Mouse (Mus musculus): ENCODE measurements around the gene Arhgap22. TPM values are rescaled to one million over a fixed set of nuclear protein-coding genes. Genes with fewer than 3 reads are reported as not detected.
A peak's percentile ranks its signal among the peaks of the same experiment; 100 is the strongest.

The Arhgap22 gene
- total and polyA plus RNA-seq, 3 experiments, result 0.17 to 0.39 (median 0.29) TPM

- Histone ChIP-seq H3K4me2 (ENCODE audit: insufficient read depth, low read depth, poor library complexity, severe bottlenecking) (no peak overlapping the region), H3K27me3 (replicated peaks) (peaks cover 5% of the 10 kb centered on the region), H3K9me3 (replicated peaks; ENCODE audit: low read length) (no peaks in the 10 kb centered on the region), H3K4me1 (ENCODE audit: control insufficient read depth in 1 of 2, insufficient read depth in 2 of 2) (peaks cover 4 to 17% of the 10 kb centered on the region in 2 experiments; a peak in 3 of 4 replicates), H3K4me3 (replicated peaks in 1 of 3; ENCODE audit: low read depth in 2 of 3, low read length in 2 of 3, poor library complexity in 1 of 3) (no peak overlapping the region), H3K36me3 (replicated peaks in 1 of 2; ENCODE audit: control insufficient read depth in 1 of 2, insufficient read depth in 1 of 2, low read length in 1 of 2) (no peaks in the 10 kb centered on the region), H3K27ac (ENCODE audit: insufficient read depth, low read depth) (no peak overlapping the region), H3K79me2 (replicated peaks; ENCODE audit: control insufficient read depth, extremely low read depth, insufficient read depth, poor library complexity, severe bottlenecking) (no peaks in the 10 kb centered on the region), H3K9ac (ENCODE audit: insufficient read depth, low read depth) (no peak overlapping the region)
- in situ Hi-C loops (cut with MboI; ENCODE audit: low pct_ligation_motif_present, low pct_unique_long_range_greater_than_20kb, low sequenced_read_pairs) (loop anchor here (5.0 kb wide), 1 partner anchor 88 kb away; the partner anchor contains the start of gene Arhgap22), dilution Hi-C loops (cut with MboI; ENCODE audit: extremely low pct_ligation_motif_present, extremely low pct_unique_long_range_greater_than_20kb, low sequenced_read_pairs) (no loop called here)
- TF ChIP-seq IRF4 (IDR thresholded peaks at IDR 0.05; ENCODE audit: low read depth, low read length), result no peak
- no peak for TF ChIP-seq TBP (conservative IDR thresholded peaks at IDR 0.05; ENCODE audit: low read depth, low read length)
- no peak for TF ChIP-seq CTCF (conservative IDR thresholded peaks at IDR 0.05 in 1 of 2, IDR thresholded peaks at IDR 0.05 in 1 of 2; ENCODE audit: low read depth in 2 of 2, low read length in 2 of 2)
- no peak for TF ChIP-seq RAD21 (IDR thresholded peaks at IDR 0.05; ENCODE audit: low read depth, low read length)
- TF ChIP-seq MAX (IDR thresholded peaks at IDR 0.05; ENCODE audit: low read length), result no peak
- TF ChIP-seq ELF1 (IDR thresholded peaks at IDR 0.05; ENCODE audit: low read depth, low read length), result no peak
- no peak for TF ChIP-seq BHLHE40 (IDR thresholded peaks at IDR 0.05; ENCODE audit: low read depth, low read length)
- no peak for TF ChIP-seq USF2 (conservative IDR thresholded peaks at IDR 0.05; ENCODE audit: low read depth, low read length)
- no peak for TF ChIP-seq NELFE (IDR thresholded peaks at IDR 0.05; ENCODE audit: low read depth, low read length)
- TF ChIP-seq HCFC1 (IDR thresholded peaks at IDR 0.05; ENCODE audit: low read depth, low read length), result no peak
- TF ChIP-seq SMC3 (IDR thresholded peaks at IDR 0.05; ENCODE audit: low read depth, low read length), result no peak
- no peak for TF ChIP-seq MEF2A (IDR thresholded peaks at IDR 0.05; ENCODE audit: borderline replicate concordance, low read depth, low read length)
- no peak for TF ChIP-seq KAT2A (IDR thresholded peaks at IDR 0.05; ENCODE audit: insufficient replicate concordance, low read length)
- no peak for TF ChIP-seq EP300 (IDR thresholded peaks at IDR 0.05; ENCODE audit: low read length)
- TF ChIP-seq RCOR1 (conservative IDR thresholded peaks at IDR 0.05; ENCODE audit: low read depth, low read length), result no peak
- no peak for TF ChIP-seq ZMIZ1 (IDR thresholded peaks at IDR 0.05; ENCODE audit: low read depth, low read length)
- TF ChIP-seq POLR2A (IDR thresholded peaks at IDR 0.05; ENCODE audit: low read depth, low read length), result no peak
- TF ChIP-seq NRF1 (IDR thresholded peaks at IDR 0.05; ENCODE audit: low read depth, low read length), result no peak
- DNase-seq (ENCODE audit: extremely low read depth), result no peak
Observed at GRCm38 (mm10) chr14:33300591-33300990, 86.8 kb downstream of the Arhgap22 start.

DNA sequence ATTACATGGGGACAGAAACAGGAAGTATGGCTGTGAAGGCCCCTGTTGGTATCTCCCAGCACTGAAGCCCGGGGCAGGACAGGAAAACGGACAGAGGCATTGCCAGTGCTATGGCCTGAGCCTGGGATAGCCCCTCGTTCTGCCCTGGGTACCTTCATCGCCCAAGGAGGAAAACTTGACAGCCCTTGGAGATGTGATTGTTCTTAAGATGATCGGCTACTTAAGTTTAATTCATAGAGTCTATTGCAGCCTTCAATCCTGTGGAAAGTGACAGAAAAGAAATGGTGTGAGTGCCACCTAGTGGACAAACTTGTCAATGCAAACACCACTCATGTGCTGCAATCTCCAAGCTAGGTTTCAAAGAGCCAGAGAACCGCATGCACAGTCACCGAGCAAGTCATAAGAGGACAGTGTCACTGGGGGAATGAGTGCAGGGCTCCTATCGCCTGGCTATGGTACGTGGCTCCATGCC, 89.6 kb downstream of the Arhgap22 start:
- Histone ChIP-seq H3K4me3 (replicated peaks in 1 of 3; ENCODE audit: low read depth in 2 of 3, low read length in 2 of 3, poor library complexity in 1 of 3) (no peak overlapping the region), H3K36me3 (replicated peaks in 1 of 2; ENCODE audit: control insufficient read depth in 1 of 2, insufficient read depth in 1 of 2, low read length in 1 of 2) (no peaks in the 10 kb centered on the region), H3K4me1 (ENCODE audit: control insufficient read depth in 1 of 2, insufficient read depth in 2 of 2) (peaks cover 4 to 17% of the 10 kb centered on the region in 2 experiments; a peak in 3 of 4 replicates), H3K9me3 (replicated peaks; ENCODE audit: low read length) (no peaks in the 10 kb centered on the region), H3K9ac (ENCODE audit: insufficient read depth, low read depth) (no peak overlapping the region), H3K4me2 (ENCODE audit: insufficient read depth, low read depth, poor library complexity, severe bottlenecking) (peak overlapping the region; percentile 51; the same call in 1 of the 2 replicates), H3K27ac (ENCODE audit: insufficient read depth, low read depth) (no peak overlapping the region), H3K27me3 (replicated peaks) (peaks cover 7% of the 10 kb centered on the region), H3K79me2 (replicated peaks; ENCODE audit: control insufficient read depth, extremely low read depth, insufficient read depth, poor library complexity, severe bottlenecking) (no peaks in the 10 kb centered on the region)
- in situ Hi-C loops (cut with MboI; ENCODE audit: low pct_ligation_motif_present, low pct_unique_long_range_greater_than_20kb, low sequenced_read_pairs), result loop anchor here (5.0 kb wide), 1 partner anchor 91 kb away; the partner anchor contains the start of gene Arhgap22
- dilution Hi-C loops (cut with MboI; ENCODE audit: extremely low pct_ligation_motif_present, extremely low pct_unique_long_range_greater_than_20kb, low sequenced_read_pairs), result no loop called here
- DNase-seq (ENCODE audit: extremely low read depth), result peak; percentile 94
- no peak for TF ChIP-seq ETS1 (conservative IDR thresholded peaks at IDR 0.05; ENCODE audit: low read depth, low read length)
- peak; percentile 86 for TF ChIP-seq MYC (IDR thresholded peaks at IDR 0.05; ENCODE audit: low read depth, low read length)
- TF ChIP-seq SIN3A (IDR thresholded peaks at IDR 0.05; ENCODE audit: low read length), result no peak
- TF ChIP-seq CHD1 (IDR thresholded peaks at IDR 0.05; ENCODE audit: low read depth, low read length), result no peak
- TF ChIP-seq JUND (conservative IDR thresholded peaks at IDR 0.05; ENCODE audit: low read depth, low read length), result peak; percentile 54; the same call in 1 of the 2 replicates
- no peak; the same call in 1 of the 2 replicates for TF ChIP-seq MXI1 (IDR thresholded peaks at IDR 0.05; ENCODE audit: low read depth, low read length)
- no peak for TF ChIP-seq TCF12 (IDR thresholded peaks at IDR 0.05; ENCODE audit: low read depth, low read length)
- TF ChIP-seq TBP (conservative IDR thresholded peaks at IDR 0.05; ENCODE audit: low read depth, low read length), result no peak
- TF ChIP-seq CHD2 (IDR thresholded peaks at IDR 0.05; ENCODE audit: low read length), result no peak
- TF ChIP-seq NELFE (IDR thresholded peaks at IDR 0.05; ENCODE audit: low read depth, low read length), result peak; percentile 55; the same call in 1 of the 2 replicates
- no peak for TF ChIP-seq USF2 (conservative IDR thresholded peaks at IDR 0.05; ENCODE audit: low read depth, low read length)
- 0 out of 2 replicates have a peak, but pooled peaks have one; percentile 17 for TF ChIP-seq NRF1 (IDR thresholded peaks at IDR 0.05; ENCODE audit: low read depth, low read length)
- TF ChIP-seq MAX (IDR thresholded peaks at IDR 0.05; ENCODE audit: low read length), result peak; percentile 74
- TF ChIP-seq POLR2AphosphoS2 (IDR thresholded peaks at IDR 0.05; ENCODE audit: low read depth, low read length), result no peak
- TF ChIP-seq PAX5 (IDR thresholded peaks at IDR 0.05; ENCODE audit: low read length), result no peak
- no peak for TF ChIP-seq RCOR1 (conservative IDR thresholded peaks at IDR 0.05; ENCODE audit: low read depth, low read length)
- no peak for TF ChIP-seq MAFK (IDR thresholded peaks at IDR 0.05; ENCODE audit: insufficient replicate concordance, low read length)
- peak; percentile 100 for TF ChIP-seq RAD21 (IDR thresholded peaks at IDR 0.05; ENCODE audit: low read depth, low read length)
- 0 out of 2 replicates have a peak, but pooled peaks have one; percentile 19 for TF ChIP-seq ELF1 (IDR thresholded peaks at IDR 0.05; ENCODE audit: low read depth, low read length)
- TF ChIP-seq JUN (IDR thresholded peaks at IDR 0.05; ENCODE audit: insufficient read depth, low read depth, low read length), result 0 out of 2 replicates have a peak, but pooled peaks have one; percentile 2
- TF ChIP-seq IRF4 (IDR thresholded peaks at IDR 0.05; ENCODE audit: low read depth, low read length), result peak; percentile 22; the same call in 1 of the 2 replicates
- no peak for TF ChIP-seq POLR2A (IDR thresholded peaks at IDR 0.05; ENCODE audit: low read depth, low read length)
- no peak for TF ChIP-seq GABPA (IDR thresholded peaks at IDR 0.05; ENCODE audit: insufficient replicate concordance, low read depth, low read length)

Data from CH12.LX (cell line).